Mouse (Mus musculus) MEL-GATA-1-ER (cell line): ENCODE measurements around the gene Ifrd2.
A peak's percentile ranks its signal among the peaks of the same experiment; 100 is the strongest.

Source experiments
- DNase-seq: peaks from one replicate; pipeline ENCODE4 v3.0.0-alpha.2; 2012; ENCODE audit warnings: low read depth; ENCODE audit errors: extremely low read depth

Gene Ifrd2

GRCm38 (mm10) chr9:107635279-107636028, 48.0 kb downstream of the Ifrd2 start, which contains the start of gene Gnai2:
Gene Gnai2, minus strand, starts transcription at chr9:107635367.
- peak; percentile 96 for DNase-seq

- DNase-seq = no peak
Measured at GRCm38 (mm10) chr9:107637070-107637469, 49.6 kb downstream of the Ifrd2 start.

DNA sequence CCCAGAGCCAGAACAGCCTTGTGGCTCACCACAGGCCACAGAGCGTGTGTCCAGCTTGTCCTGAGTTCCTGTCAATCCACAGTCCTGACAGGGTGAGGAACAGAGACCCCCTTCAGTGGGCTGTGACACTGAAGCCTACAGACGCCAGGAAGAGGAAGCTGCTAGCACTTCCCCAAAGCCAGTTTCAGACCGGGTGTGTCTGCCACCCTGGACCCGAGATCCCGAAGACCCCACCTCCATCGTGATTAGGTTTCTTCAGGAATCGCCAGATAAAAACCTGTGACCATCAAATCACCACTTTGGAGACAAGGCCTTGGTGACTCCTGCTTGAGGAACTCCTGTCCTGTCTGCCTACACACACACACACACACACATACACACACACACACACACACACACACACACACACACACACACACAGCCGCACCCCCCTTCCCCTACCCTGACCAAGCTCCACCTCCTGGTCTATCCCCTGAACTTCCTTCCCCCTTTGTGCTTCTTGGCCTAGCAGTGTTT, 52.9 kb downstream of the Ifrd2 start:
- DNase-seq = peak; percentile 54

- DNase-seq = no peak
Measured at GRCm38 (mm10) chr9:107641666-107642065, 54.2 kb downstream of the Ifrd2 start.
